Mouse (Mus musculus) small intestine, adult 2 months (tissue): ENCODE measurements around the gene Dnajc16. TPM values are rescaled to one million over a fixed set of nuclear protein-coding genes. Genes with fewer than 3 reads are reported as not detected.
A peak's percentile ranks its signal among the peaks of the same experiment; 100 is the strongest.

Experiments used
- H3K27ac ChIP-seq: fragments of 200-500 bp; 2 replicates; pipeline ENCODE4 v1.5.1; 2012; ENCODE audit warnings: low read depth, low read length, control low read depth, inconsistent platforms; ENCODE audit not compliant: insufficient read depth
- H3K27me3 ChIP-seq: fragments of 200-500 bp; 2 replicates; pipeline ENCODE4 v1.6.1; 2012; ENCODE audit warnings: mild to moderate bottlenecking, moderate library complexity, low read length, inconsistent platforms; ENCODE audit not compliant: control insufficient read depth, insufficient read depth
- H3K36me3 ChIP-seq: fragments of 200-500 bp; 2 replicates; pipeline ENCODE4 v1.6.1; 2012; ENCODE audit warnings: mild to moderate bottlenecking, low read length, control low read depth, inconsistent platforms; ENCODE audit not compliant: control insufficient read depth, insufficient read depth
- H3K4me1 ChIP-seq: fragments of 200-500 bp; 2 replicates; pipeline ENCODE4 v1.6.1; 2012; ENCODE audit warnings: low read length, inconsistent platforms, mixed read lengths; ENCODE audit not compliant: control insufficient read depth, insufficient read depth, insufficient read length
- H3K4me3 ChIP-seq: fragments of 200-500 bp; 2 replicates; pipeline ENCODE4 v1.5.1; 2012; ENCODE audit warnings: low read depth, mild to moderate bottlenecking, control low read depth, inconsistent platforms, low read length, moderate library complexity
- CTCF ChIP-seq: fragments of 200-500 bp; IDR thresholded peaks from 2 replicates; pipeline ENCODE4 v1.5.1; 2012; ENCODE audit warnings: low read depth, mild to moderate bottlenecking, control low read depth, inconsistent platforms, low read length, moderate library complexity, mixed read lengths; ENCODE audit not compliant: insufficient replicate concordance, insufficient read length; ENCODE audit errors: extremely low read depth
- POLR2A ChIP-seq: fragments of 200-500 bp; IDR thresholded peaks from 2 replicates; pipeline ENCODE4 v1.6.1; 2012; ENCODE audit warnings: low read depth, mild to moderate bottlenecking, control low read depth, inconsistent platforms, low read length, moderate library complexity
- WGBS: fragments of 180-500 bp; shearing (Covaris S2); methylation state at CpG from one replicate; pipeline ENCODE4 v1.1.7; 2018; 5-methylcytosine and 5-hydroxymethylcytosine counted together
- polyA plus RNA-seq: library from polyadenylated mRNA; depleted of rRNA; stranded (reverse); fragments of >200 nt; gene quantifications from 2 replicates; pipeline ENCODE4 v1.2.3, GENCODE M21; 2012

Dnajc16 gene
- polyA plus RNA-seq, 1 experiment, result 5.3 TPM

- TF ChIP-seq POLR2A (no peak), CTCF (no peak)
- Histone ChIP-seq H3K4me3 (no peak overlapping the region), H3K4me1 (peaks cover 10% of the 10 kb centered on the region; the same call in 1 of the 2 replicates), H3K27me3 (no peaks in the 10 kb centered on the region), H3K27ac (no peak overlapping the region), H3K36me3 (peaks cover 8% of the 10 kb centered on the region)
- WGBS, result 77% methylated on average over 8 of the region's 8 CpGs
Measured at GRCm38 (mm10) chr4:141791951-141792350, 1.2 kb upstream of the Dnajc16 start.

- Histone ChIP-seq H3K4me1 (peaks cover 11% of the 10 kb centered on the region; the same call in 1 of the 2 replicates), H3K4me3 (no peak overlapping the region), H3K27me3 (no peaks in the 10 kb centered on the region), H3K27ac (no peak overlapping the region; the same call in 1 of the 2 replicates), H3K36me3 (peaks cover 5% of the 10 kb centered on the region)
- no peak for TF ChIP-seq CTCF
- no peak for TF ChIP-seq POLR2A
- 84% methylated on average over 7 of the region's 7 CpGs for WGBS
Measured at GRCm38 (mm10) chr4:141791486-141791885, 755 bp upstream of the Dnajc16 start.

- Histone ChIP-seq H3K27ac (no peak overlapping the region; the same call in 1 of the 2 replicates), H3K27me3 (no peaks in the 10 kb centered on the region), H3K36me3 (peaks cover 6% of the 10 kb centered on the region), H3K4me1 (peaks cover 4% of the 10 kb centered on the region; the same call in 1 of the 2 replicates), H3K4me3 (peak overlapping the region; percentile 88)
- TF ChIP-seq CTCF, result no peak
- no peak for TF ChIP-seq POLR2A
- WGBS, result 27% methylated on average over 3 of the region's 3 CpGs
Measured at GRCm38 (mm10) chr4:141789564-141790218, 1.0 kb downstream of the Dnajc16 start.

GRCm38 (mm10) chr4:141787462-141787861 is 3.3 kb downstream of the Dnajc16 start:
- Histone ChIP-seq H3K4me3 (no peak overlapping the region), H3K4me1 (peaks cover 7% of the 10 kb centered on the region; the same call in 1 of the 2 replicates), H3K27ac (no peak overlapping the region), H3K27me3 (no peaks in the 10 kb centered on the region), H3K36me3 (peaks cover 24% of the 10 kb centered on the region)
- TF ChIP-seq POLR2A (no peak), CTCF (no peak)
- 83% methylated on average over 7 of the region's 7 CpGs for WGBS

- Histone ChIP-seq H3K4me3 (no peak overlapping the region), H3K4me1 (peaks cover 7% of the 10 kb centered on the region; the same call in 1 of the 2 replicates), H3K36me3 (peaks cover 26% of the 10 kb centered on the region), H3K27me3 (no peaks in the 10 kb centered on the region), H3K27ac (no peak overlapping the region)
- TF ChIP-seq CTCF (no peak), POLR2A (no peak)
- WGBS, result 21% methylated on average over 6 of the region's 6 CpGs
Measured at GRCm38 (mm10) chr4:141787046-141787445, 3.7 kb downstream of the Dnajc16 start.

- 89% methylated on average over 13 of the region's 13 CpGs for WGBS
Measured at GRCm38 (mm10) chr4:141786141-141786540, 4.6 kb downstream of the Dnajc16 start.

GRCm38 (mm10) chr4:141784835-141785234 is 5.9 kb downstream of the Dnajc16 start:
- Histone ChIP-seq H3K27ac (no peak overlapping the region), H3K4me3 (no peak overlapping the region), H3K27me3 (no peaks in the 10 kb centered on the region), H3K36me3 (peaks cover 39% of the 10 kb centered on the region), H3K4me1 (peaks cover 6% of the 10 kb centered on the region; the same call in 1 of the 2 replicates)
- WGBS, result 81% methylated on average over 5 of the region's 5 CpGs
- no peak for TF ChIP-seq CTCF
- no peak for TF ChIP-seq POLR2A

More at GRCm38 (mm10) chr4:141786141-141786540, 4.6 kb downstream of the Dnajc16 start:
- H3K36me3 ChIP-seq, result peaks cover 30% of the 10 kb centered on the region
- H3K4me3 ChIP-seq, result no peak overlapping the region
- H3K27me3 ChIP-seq, result no peaks in the 10 kb centered on the region
- peaks cover 7% of the 10 kb centered on the region; the same call in 1 of the 2 replicates for H3K4me1 ChIP-seq
- TF ChIP-seq POLR2A (no peak), CTCF (no peak)
- H3K27ac ChIP-seq, result no peak overlapping the region
